Mouse (Mus musculus): ENCODE results near the gene Trove2. TPM values are rescaled to one million over a fixed set of nuclear protein-coding genes. Genes with fewer than 3 reads are reported as not detected.

Gene Trove2
- polyA plus RNA-seq, 2 experiments: 0.71 to 1.3 TPM

DNA sequence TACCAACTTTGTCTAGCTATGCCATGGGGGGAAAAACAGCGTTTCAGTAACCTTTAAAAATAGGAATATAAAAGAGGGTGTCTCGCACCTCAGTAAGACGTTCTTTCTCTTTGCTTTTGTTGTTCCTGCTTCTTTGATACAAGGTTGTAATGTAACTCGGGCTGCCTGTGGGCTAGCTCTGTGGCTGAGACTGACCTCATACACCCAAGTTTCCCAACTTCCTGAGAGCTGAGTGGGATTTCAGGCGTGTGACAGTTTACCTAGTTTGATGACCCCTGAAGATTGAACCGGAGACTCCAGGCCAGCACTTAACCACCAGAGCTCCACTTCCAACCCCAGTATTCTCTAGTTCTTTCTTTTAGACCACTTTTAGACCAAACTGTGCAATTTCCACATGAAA, 68.5 kb downstream of the Trove2 start:
- no peak overlapping the region for H3K4me3 ChIP-seq (ENCODE audit: insufficient read depth in 1 of 2, low read depth in 2 of 2, low read length in 2 of 2)
- no peaks in the 10 kb centered on the region for H3K27me3 ChIP-seq (ENCODE audit: control insufficient read depth, insufficient read depth, low read length)
- ATAC-seq (ENCODE audit: insufficient read depth) (no peak), DNase-seq (ENCODE audit: low read depth in 3 of 3, low spot score in 3 of 3) (no peak)
- H3K4me1 ChIP-seq (replicated peaks; ENCODE audit: control insufficient read depth in 2 of 2, insufficient read depth in 2 of 2, low read length in 1 of 2): peaks cover 0 to 10% of the 10 kb centered on the region in 2 experiments; a peak in 3 of 4 replicates
- no peak overlapping the region for H3K27ac ChIP-seq
- no peak overlapping the region for H3K9ac ChIP-seq (replicated peaks)
- TF ChIP-seq CTCF (IDR thresholded peaks at IDR 0.05; ENCODE audit: low read depth): no peak
- no peak for TF ChIP-seq EP300 (IDR thresholded peaks at IDR 0.05; ENCODE audit: low read depth)
- WGBS (ENCODE audit: insufficient replicate concordance): 39% methylated on average over 6 of the region's 6 CpGs
- no peaks in the 10 kb centered on the region for H3K36me3 ChIP-seq (replicated peaks; ENCODE audit: control insufficient read depth, insufficient read depth, low read depth)
- no peak overlapping the region for H3K4me2 ChIP-seq (ENCODE audit: low read depth)
- no peaks in the 10 kb centered on the region for H3K9me3 ChIP-seq (ENCODE audit: control insufficient read depth, low read length)

DNA sequence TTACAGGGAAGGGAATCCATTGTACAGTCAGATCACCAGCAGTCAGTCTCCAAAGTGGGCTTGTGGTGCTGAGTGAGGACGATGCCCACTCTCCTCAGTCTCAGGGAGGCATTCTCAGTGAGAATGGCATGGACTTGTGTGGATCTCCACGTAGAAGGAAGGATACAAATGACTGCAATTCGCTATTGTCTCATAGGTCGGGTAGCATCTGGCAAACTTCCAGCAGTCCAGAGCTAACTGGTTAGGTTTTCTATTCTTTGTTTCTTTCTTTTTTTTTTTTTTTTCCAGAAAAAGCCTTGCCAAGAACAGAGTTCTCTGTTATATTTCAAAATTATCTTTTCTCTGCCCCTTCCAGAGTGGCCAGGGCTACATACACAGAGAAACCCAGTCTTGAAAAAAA, 69.9 kb downstream of the Trove2 start:
- Histone ChIP-seq H3K27ac (no peak overlapping the region), H3K4me3 (ENCODE audit: insufficient read depth in 1 of 2, low read depth in 2 of 2, low read length in 2 of 2) (no peak overlapping the region), H3K9ac (replicated peaks) (no peak overlapping the region), H3K36me3 (replicated peaks; ENCODE audit: control insufficient read depth, insufficient read depth, low read depth) (no peaks in the 10 kb centered on the region), H3K4me2 (ENCODE audit: low read depth) (no peak overlapping the region), H3K4me1 (replicated peaks; ENCODE audit: control insufficient read depth in 2 of 2, insufficient read depth in 2 of 2, low read length in 1 of 2) (peaks cover 0 to 12% of the 10 kb centered on the region in 2 experiments; a peak in 3 of 4 replicates), H3K9me3 (ENCODE audit: control insufficient read depth, low read length) (no peaks in the 10 kb centered on the region), H3K27me3 (ENCODE audit: control insufficient read depth, insufficient read depth, low read length) (no peaks in the 10 kb centered on the region)
- no peak for DNase-seq (ENCODE audit: low read depth in 3 of 3, low spot score in 3 of 3)
- ATAC-seq (ENCODE audit: insufficient read depth): no peak
- no peak for TF ChIP-seq CTCF (IDR thresholded peaks at IDR 0.05; ENCODE audit: low read depth)
- no peak for TF ChIP-seq EP300 (IDR thresholded peaks at IDR 0.05; ENCODE audit: low read depth)
- 67% methylated on average over 4 of the region's 4 CpGs for WGBS (ENCODE audit: insufficient replicate concordance)

DNA sequence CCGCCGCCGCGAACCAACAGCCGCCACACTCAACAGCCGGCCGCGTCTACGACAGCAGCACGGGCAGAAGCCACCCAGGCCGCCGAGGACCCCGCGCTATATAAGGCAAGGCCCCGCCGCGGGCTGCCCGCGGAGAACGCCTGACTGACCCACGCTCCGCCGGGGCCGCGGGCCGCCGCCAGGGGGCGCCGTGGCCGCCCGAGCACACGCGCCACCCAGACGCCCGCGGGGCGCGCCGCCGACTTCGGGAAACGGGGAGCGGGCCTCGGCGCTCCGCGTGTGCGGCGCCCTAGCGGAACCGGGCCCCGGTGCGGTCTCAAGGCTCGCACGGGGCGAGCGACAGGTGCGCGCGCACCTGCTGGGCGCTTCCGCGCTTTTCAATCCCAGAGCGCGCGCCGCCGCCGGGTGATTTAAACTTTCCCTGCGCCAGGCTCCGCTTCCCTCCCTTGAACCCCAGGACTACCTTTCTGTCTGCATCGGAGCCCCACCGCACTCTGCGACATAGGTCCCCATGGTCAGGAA, 74.1 kb downstream of the Trove2 start, which contains the start of gene Cdc73:
Gene Cdc73 (minus strand): TSS at position 153 of the 522 bp plus-strand sequence.
- peak within 1 kb of the TSS; percentile 79 for H3K9ac ChIP-seq (replicated peaks)
- peak within 1 kb of the TSS; percentile 90 for H3K27ac ChIP-seq
- ATAC-seq (ENCODE audit: insufficient read depth) (peak; percentile 99), DNase-seq (ENCODE audit: low read depth in 3 of 3, low spot score in 3 of 3) (peak; percentile 80 to 84 (median 84))
- H3K4me1 ChIP-seq (replicated peaks; ENCODE audit: control insufficient read depth in 2 of 2, insufficient read depth in 2 of 2, low read length in 1 of 2): peaks cover 2% of the 10 kb centered on the region in 2 experiments
- no peaks in the 10 kb centered on the region for H3K27me3 ChIP-seq (ENCODE audit: control insufficient read depth, insufficient read depth, low read length)
- peaks cover 4% of the 10 kb centered on the region for H3K36me3 ChIP-seq (replicated peaks; ENCODE audit: control insufficient read depth, insufficient read depth, low read depth)
- TF ChIP-seq EP300 (IDR thresholded peaks at IDR 0.05; ENCODE audit: low read depth) (no peak), CTCF (IDR thresholded peaks at IDR 0.05; ENCODE audit: low read depth) (peak; percentile 47)
- under 1% methylated on average over 74 of the region's 74 CpGs for WGBS (ENCODE audit: insufficient replicate concordance)
- no peaks in the 10 kb centered on the region for H3K9me3 ChIP-seq (ENCODE audit: control insufficient read depth, low read length)
- H3K4me3 ChIP-seq (ENCODE audit: insufficient read depth in 1 of 2, low read depth in 2 of 2, low read length in 2 of 2): peak within 1 kb of the TSS; percentile 74 to 99
- H3K4me2 ChIP-seq (ENCODE audit: low read depth): peak within 1 kb of the TSS; percentile 95

DNA sequence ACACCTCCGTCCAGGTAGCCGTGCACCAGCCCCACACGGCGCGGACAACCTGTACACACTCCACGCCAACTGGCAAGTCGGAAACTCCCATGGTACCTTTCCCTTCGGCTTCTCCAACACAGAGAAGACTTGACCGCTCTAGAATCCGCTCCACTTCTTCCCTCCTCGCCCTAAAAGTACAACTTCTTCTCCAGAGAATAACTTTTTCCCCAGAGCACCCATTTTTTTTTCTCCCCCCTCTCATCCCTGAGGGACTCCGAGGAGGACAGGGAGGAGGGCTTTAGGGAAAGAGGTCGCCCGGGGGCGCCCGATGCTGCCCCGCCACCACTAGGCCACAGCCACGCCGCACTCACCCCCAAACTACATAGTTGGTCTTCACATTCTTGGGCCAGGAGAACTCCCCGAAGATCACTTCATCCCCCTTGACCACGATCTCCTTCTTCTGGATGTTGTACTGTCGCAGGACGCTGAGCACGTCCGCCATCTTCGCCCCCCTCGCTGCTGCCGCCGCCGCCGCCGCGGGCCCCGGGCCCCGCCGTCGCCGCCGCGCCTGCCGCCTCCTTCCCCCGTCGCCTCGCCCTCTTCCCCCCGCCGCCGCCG, 74.6 kb downstream of the Trove2 start:
- Histone ChIP-seq H3K9me3 (ENCODE audit: control insufficient read depth, low read length) (no peaks in the 10 kb centered on the region), H3K9ac (replicated peaks) (peak overlapping the region; percentile 79), H3K27ac (peak overlapping the region; percentile 90), H3K27me3 (ENCODE audit: control insufficient read depth, insufficient read depth, low read length) (no peaks in the 10 kb centered on the region), H3K36me3 (replicated peaks; ENCODE audit: control insufficient read depth, insufficient read depth, low read depth) (peaks cover 6% of the 10 kb centered on the region), H3K4me3 (ENCODE audit: insufficient read depth in 1 of 2, low read depth in 2 of 2, low read length in 2 of 2) (peak overlapping the region; percentile 74 to 99), H3K4me1 (replicated peaks; ENCODE audit: control insufficient read depth in 2 of 2, insufficient read depth in 2 of 2, low read length in 1 of 2) (peaks cover 2% of the 10 kb centered on the region in 2 experiments), H3K4me2 (ENCODE audit: low read depth) (peak overlapping the region; percentile 93)
- DNase-seq (ENCODE audit: low read depth in 3 of 3, low spot score in 3 of 3) (peak in 2 of 3 experiments; percentile 23 to 44), ATAC-seq (ENCODE audit: insufficient read depth) (peak; percentile 58)
- under 1% methylated on average over 44 of the region's 48 CpGs for WGBS (ENCODE audit: insufficient replicate concordance)
- TF ChIP-seq EP300 (IDR thresholded peaks at IDR 0.05; ENCODE audit: low read depth) (no peak), CTCF (IDR thresholded peaks at IDR 0.05; ENCODE audit: low read depth) (no peak)

DNA sequence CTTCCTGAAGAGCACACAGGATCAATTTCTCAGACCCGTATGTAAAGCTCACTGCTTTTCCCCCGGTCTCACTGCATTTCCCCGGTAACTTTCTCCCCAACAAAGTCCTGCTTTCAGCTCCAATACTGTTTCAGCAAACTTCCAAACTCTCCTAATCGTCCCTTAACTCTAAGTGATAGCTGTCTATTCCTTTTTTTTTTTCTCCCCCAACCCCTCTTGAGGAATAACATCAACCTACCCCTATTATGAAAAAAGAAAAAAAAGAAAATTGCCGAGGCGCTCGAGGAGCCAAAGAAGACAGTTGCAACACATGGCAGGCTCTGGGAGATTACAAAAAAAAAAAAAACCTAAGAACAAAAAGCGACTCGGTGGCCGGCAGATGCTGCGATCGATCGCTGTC, 75.1 kb downstream of the Trove2 start:
- WGBS (ENCODE audit: insufficient replicate concordance): under 1% methylated on average over 13 of the region's 13 CpGs
- Histone ChIP-seq H3K27ac (peak overlapping the region; percentile 90), H3K36me3 (replicated peaks; ENCODE audit: control insufficient read depth, insufficient read depth, low read depth) (peaks cover 11% of the 10 kb centered on the region), H3K9ac (replicated peaks) (peak overlapping the region; percentile 79), H3K27me3 (ENCODE audit: control insufficient read depth, insufficient read depth, low read length) (no peaks in the 10 kb centered on the region), H3K4me1 (replicated peaks; ENCODE audit: control insufficient read depth in 2 of 2, insufficient read depth in 2 of 2, low read length in 1 of 2) (peaks cover 2% of the 10 kb centered on the region in 2 experiments), H3K9me3 (ENCODE audit: control insufficient read depth, low read length) (no peaks in the 10 kb centered on the region), H3K4me3 (ENCODE audit: insufficient read depth in 1 of 2, low read depth in 2 of 2, low read length in 2 of 2) (peak overlapping the region; percentile 74 to 99), H3K4me2 (ENCODE audit: low read depth) (peak overlapping the region; percentile 93)
- DNase-seq (ENCODE audit: low read depth in 3 of 3, low spot score in 3 of 3): no peak
- TF ChIP-seq EP300 (IDR thresholded peaks at IDR 0.05; ENCODE audit: low read depth) (no peak), CTCF (IDR thresholded peaks at IDR 0.05; ENCODE audit: low read depth) (no peak)
- ATAC-seq (ENCODE audit: insufficient read depth): no peak

Other genes with a start within 250 kb of the Trove2 start
- not detected in 2 replicates for gene B3galt2, start 136.4 kb downstream of the Trove2 start, polyA plus RNA-seq (2012; rRNA removed)
- gene B3galt2, start 136.4 kb downstream of the Trove2 start, polyA plus RNA-seq (2014; fragmentation: Nextera tagmentation; extraction: Ambion mirVana): 0.03 and 0.08 TPM in 2 replicates
- gene Cdc73, start 74.2 kb downstream of the Trove2 start, polyA plus RNA-seq (2012; rRNA removed): 4.2 and 10.7 TPM in 2 replicates
- gene Cdc73, start 74.2 kb downstream of the Trove2 start, polyA plus RNA-seq (2014; fragmentation: Nextera tagmentation; extraction: Ambion mirVana): 9.4 and 9.6 TPM in 2 replicates
- gene Glrx2, start 60.7 kb downstream of the Trove2 start, polyA plus RNA-seq (2012; rRNA removed): 7.6 and 19.9 TPM in 2 replicates
- 38.0 and 44.6 TPM in 2 replicates for gene Glrx2, start 60.7 kb downstream of the Trove2 start, polyA plus RNA-seq (2014; fragmentation: Nextera tagmentation; extraction: Ambion mirVana)
- gene Uchl5, start 204 bp upstream of the Trove2 start, polyA plus RNA-seq (2012; rRNA removed): 9.5 and 21.4 TPM in 2 replicates
- gene Uchl5, start 204 bp upstream of the Trove2 start, polyA plus RNA-seq (2014; fragmentation: Nextera tagmentation; extraction: Ambion mirVana): 67.9 and 70.4 TPM in 2 replicates
- gene Rgs2, start 227.1 kb upstream of the Trove2 start, polyA plus RNA-seq (2012; rRNA removed): 1.6 and 3.4 TPM in 2 replicates
- 6.8 and 8.2 TPM in 2 replicates for gene Rgs2, start 227.1 kb upstream of the Trove2 start, polyA plus RNA-seq (2014; fragmentation: Nextera tagmentation; extraction: Ambion mirVana)